In genomic region chr6:137722220-137722931, GRCm38 (mm10) we compare ENCODE assay signal across 31 mouse cellular contexts. TPM values are rescaled to one million over a fixed set of nuclear protein-coding genes. Genes with fewer than 3 reads are reported as not detected.
A peak's percentile ranks its signal among the peaks of the same experiment; 100 is the strongest.
DNase-seq lines count a peak whose midpoint lies in the region; ATAC-seq and TF ChIP-seq lines count a peak whose summit lies in the region.
"Had no signal": no experiment of that assay in that cellular context is flagged by ENCODE, and none has a peak within 500 bp of the region (broad histone marks: within the 10 kb centered on the region; RNA-seq: fewer than 3 reads in every experiment).

No protein-coding gene starts in this region.

- H3K9ac ChIP-seq in intestine, postnatal 0 days (ENCODE audit: low read depth, low read length), result no peak overlapping the region
- no peak overlapping the region for H3K9ac ChIP-seq in intestine, embryonic 16.5 days (ENCODE audit: low read depth, low read length)
- H3K9ac ChIP-seq: embryonic facial prominence, embryonic 15.5 days; forebrain, embryonic 12.5 days; forebrain, postnatal 0 days; intestine, embryonic 15.5 days; liver, embryonic 12.5 days; liver, postnatal 0 days; midbrain, embryonic 15.5 days; neural tube, embryonic 15.5 days had no signal

- no peaks in the 10 kb centered on the region for H3K27me3 ChIP-seq in intestine, postnatal 0 days (replicated peaks; ENCODE audit: control insufficient read depth, insufficient read depth, low read length)
- no peaks in the 10 kb centered on the region for H3K27me3 ChIP-seq in intestine, embryonic 16.5 days (replicated peaks; ENCODE audit: control insufficient read depth, insufficient read depth, low read length)
- H3K27me3 ChIP-seq: embryonic facial prominence, embryonic 15.5 days; intestine, embryonic 15.5 days; neural tube, embryonic 15.5 days had no signal

- no peak for TF ChIP-seq CTCF in intestine, postnatal 0 days (IDR thresholded peaks at IDR 0.05; ENCODE audit: low read depth)

- no peaks in the 10 kb centered on the region for H3K9me3 ChIP-seq in intestine, postnatal 0 days (ENCODE audit: control insufficient read depth)
- H3K9me3 ChIP-seq in intestine, embryonic 16.5 days (ENCODE audit: control insufficient read depth, low read length), result no peaks in the 10 kb centered on the region
- H3K9me3 ChIP-seq: embryonic facial prominence, embryonic 10.5 days; embryonic facial prominence, embryonic 15.5 days; forebrain, embryonic 12.5 days; intestine, embryonic 15.5 days; liver, embryonic 12.5 days; midbrain, embryonic 10.5 days; midbrain, embryonic 15.5 days; neural tube, embryonic 15.5 days had no signal

- H3K4me2 ChIP-seq in intestine, postnatal 0 days (replicated peaks; ENCODE audit: low read depth), result no peak overlapping the region
- H3K4me2 ChIP-seq in intestine, embryonic 16.5 days (ENCODE audit: low read depth, low read length), result no peak overlapping the region
- H3K4me2 ChIP-seq: embryonic facial prominence, embryonic 15.5 days; forebrain, embryonic 12.5 days; intestine, embryonic 15.5 days; liver, embryonic 12.5 days; midbrain, embryonic 15.5 days; neural tube, embryonic 15.5 days had no signal

- 67% methylated on average over 15 of the region's 15 CpGs for WGBS in intestine, postnatal 0 days
- 81% methylated on average over 15 of the region's 15 CpGs for WGBS in intestine, embryonic 16.5 days
- 54% methylated on average over 15 of the region's 15 CpGs for WGBS in large intestine, adult 2 months

- H3K4me1 ChIP-seq in intestine, postnatal 0 days (replicated peaks; ENCODE audit: control insufficient read depth, insufficient read depth, low read length), result no peaks in the 10 kb centered on the region
- H3K4me1 ChIP-seq in intestine, embryonic 16.5 days (ENCODE audit: control insufficient read depth, insufficient read depth, low read length), result no peaks in the 10 kb centered on the region
- H3K4me1 ChIP-seq: embryonic facial prominence, embryonic 10.5 days; embryonic facial prominence, embryonic 15.5 days; forebrain, embryonic 12.5 days; intestine, embryonic 15.5 days; midbrain, embryonic 10.5 days; midbrain, embryonic 15.5 days; neural tube, embryonic 15.5 days had no signal

- no peaks in the 10 kb centered on the region for H3K36me3 ChIP-seq in intestine, postnatal 0 days (ENCODE audit: control insufficient read depth, insufficient read depth)
- no peaks in the 10 kb centered on the region for H3K36me3 ChIP-seq in intestine, embryonic 16.5 days (ENCODE audit: control insufficient read depth, insufficient read depth, low read length)
- H3K36me3 ChIP-seq: embryonic facial prominence, embryonic 10.5 days; embryonic facial prominence, embryonic 15.5 days; forebrain, embryonic 12.5 days; intestine, embryonic 15.5 days; liver, embryonic 12.5 days; midbrain, embryonic 10.5 days; midbrain, embryonic 15.5 days; neural tube, embryonic 15.5 days had no signal

- DNase-seq in 3T3-L1 (ENCODE audit: low read depth, low spot score), result peak; percentile 50
- peak; percentile 32 for DNase-seq in large intestine, adult 2 months (ENCODE audit: low read depth, low spot score)
- peak; percentile 26 for DNase-seq in yolk sac, embryonic 10.5 days (ENCODE audit: low spot score)
- no peak for DNase-seq in kidney, postnatal 4 days
- DNase-seq in cerebellum, postnatal 36 days, result no peak
- DNase-seq: adrenal gland, postnatal 10 days; cerebellum, adult 18-20 months; cerebellum, postnatal 10 days; forebrain, postnatal 0 days; heart, postnatal 14 days; kidney, postnatal 14 days; left cerebral cortex, postnatal 4 days; liver, postnatal 0 days; retina, postnatal 1 day; right cerebral cortex, postnatal 14 days; thymus, postnatal 14 days had no signal

- H3K4me3 ChIP-seq in intestine, postnatal 0 days (ENCODE audit: low read depth, low read length), result no peak overlapping the region
- H3K4me3 ChIP-seq in intestine, embryonic 16.5 days (ENCODE audit: low read length), result no peak overlapping the region
- H3K4me3 ChIP-seq: embryonic facial prominence, embryonic 10.5 days; embryonic facial prominence, embryonic 15.5 days; forebrain, embryonic 12.5 days; intestine, embryonic 15.5 days; layer of hippocampus, adult 2 months; liver, embryonic 12.5 days; midbrain, embryonic 10.5 days; midbrain, embryonic 15.5 days; neural tube, embryonic 15.5 days had no signal

- H3K27ac ChIP-seq in intestine, postnatal 0 days (ENCODE audit: low read depth, low read length), result no peak overlapping the region
- no peak overlapping the region for H3K27ac ChIP-seq in intestine, embryonic 16.5 days (ENCODE audit: low read length)
- H3K27ac ChIP-seq: embryonic facial prominence, embryonic 10.5 days; embryonic facial prominence, embryonic 15.5 days; forebrain, embryonic 12.5 days; hindbrain, postnatal 0 days; intestine, embryonic 15.5 days; layer of hippocampus, adult 2 months; liver, embryonic 12.5 days; macrophage; midbrain, embryonic 10.5 days; midbrain, embryonic 15.5 days; neural tube, embryonic 15.5 days had no signal

- 0 out of 2 replicates have a peak, but pooled peaks have one; percentile 38 for ATAC-seq in intestine, postnatal 0 days
- no peak for ATAC-seq in intestine, embryonic 16.5 days
- ATAC-seq: CD4-positive, CD25-positive, alpha-beta regulatory T cell, adult 4 months; forebrain, postnatal 0 days; hindbrain, postnatal 0 days; intestine, embryonic 15.5 days; liver, embryonic 12.5 days; liver, postnatal 0 days; lung, postnatal 0 days; midbrain, embryonic 15.5 days had no signal

RNA-seq across cellular contexts. Expression of gene Strap, which starts 12.5 kb away (rescaled TPM):
- 71.0 and 71.4 TPM in 2 replicates for polyA plus RNA-seq in intestine, postnatal 0 days (2015; fragmentation: Nextera tagmentation; extraction: Ambion mirVana)
- polyA plus RNA-seq in intestine, embryonic 16.5 days (2015; fragmentation: Nextera tagmentation; extraction: Ambion mirVana), result 122 and 132 TPM in 2 replicates
- polyA plus RNA-seq in large intestine, adult 2 months (2012; rRNA removed), result 19.0 and 27.7 TPM in 2 replicates

RNA-seq across cellular contexts. Expression of gene Dera, which starts 32.0 kb away (rescaled TPM):
- polyA plus RNA-seq in intestine, postnatal 0 days (2015; fragmentation: Nextera tagmentation; extraction: Ambion mirVana), result 122 and 130 TPM in 2 replicates
- 124 and 132 TPM in 2 replicates for polyA plus RNA-seq in intestine, embryonic 16.5 days (2015; fragmentation: Nextera tagmentation; extraction: Ambion mirVana)
- polyA plus RNA-seq in large intestine, adult 2 months (2012; rRNA removed), result 35.8 and 51.7 TPM in 2 replicates

Comparison
In these comparisons a context has a peak if more than half of its experiments do, and no peak if none do; other contexts are left out.
1. DNase-seq: peak in 3T3-L1 (single experiment), large intestine, adult 2 months (single experiment) and yolk sac, embryonic 10.5 days (single experiment); none in kidney, postnatal 4 days (0 of 2) and cerebellum, postnatal 36 days (0 of 2).